Comparison of ENCODE assay signal across 20 mouse cellular contexts in the genomic region with DNA sequence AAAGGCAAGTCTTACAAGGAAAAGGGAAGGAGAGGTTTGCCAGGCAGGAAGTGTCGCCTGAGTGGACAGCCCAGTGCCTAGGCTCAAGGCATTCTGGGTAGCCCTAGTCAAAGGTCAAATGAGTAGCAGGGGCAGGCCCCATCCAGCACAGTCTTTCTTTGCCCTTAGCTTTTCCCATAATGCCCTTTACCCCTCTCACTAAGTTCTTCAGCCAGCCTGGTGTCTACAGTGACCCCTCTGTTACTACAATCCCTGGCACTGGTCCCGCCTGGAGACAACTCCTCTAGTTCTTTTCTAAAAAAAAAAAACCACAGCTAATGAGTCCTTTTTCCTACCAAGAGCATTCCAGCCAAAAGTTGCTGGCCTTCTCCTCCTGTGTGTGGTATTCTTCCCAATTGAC.
DNase-seq lines count a peak whose midpoint lies in the region; ATAC-seq and TF ChIP-seq lines count a peak whose summit lies in the region.
"Had no signal": no experiment of that assay in that cellular context is flagged by ENCODE, and none has a peak within 500 bp of the region (broad histone marks: within the 10 kb centered on the region; RNA-seq: fewer than 3 reads in every experiment).

No protein-coding gene starts in this region.

- no peaks in the 10 kb centered on the region for H3K27me3 ChIP-seq in midbrain, postnatal 0 days (ENCODE audit: insufficient read depth, low read length)
- no peaks in the 10 kb centered on the region for H3K27me3 ChIP-seq in midbrain, embryonic 10.5 days (ENCODE audit: low read depth, poor library complexity, severe bottlenecking)

- no peak overlapping the region for H3K4me3 ChIP-seq in midbrain, postnatal 0 days (ENCODE audit: low read depth, low read length)
- H3K4me3 ChIP-seq in midbrain, embryonic 10.5 days = no peak overlapping the region
- H3K4me3 ChIP-seq: forebrain, embryonic 15.5 days; intestine, embryonic 15.5 days; limb, embryonic 10.5 days; liver, embryonic 13.5 days; myocyte had no signal

- no peak overlapping the region; the same call in 1 of the 2 replicates for H3K27ac ChIP-seq in midbrain, postnatal 0 days (ENCODE audit: low read depth, low read length)
- H3K27ac ChIP-seq in midbrain, embryonic 10.5 days (replicated peaks) = no peak overlapping the region
- H3K27ac ChIP-seq: forebrain, embryonic 15.5 days; intestine, embryonic 15.5 days; limb, embryonic 10.5 days; liver, embryonic 13.5 days had no signal

- peak; percentile 28 for DNase-seq in gastrocnemius, postnatal 10 days
- no peak for DNase-seq in gastrocnemius, postnatal 25 days
- DNase-seq in kidney, adult 8-10 months = peak; percentile 52 to 64
- no peak for DNase-seq in kidney, postnatal 4 days
- peak; percentile 52 for DNase-seq in midbrain, postnatal 0 days (ENCODE audit: low spot score)
- DNase-seq in midbrain, embryonic 10.5 days (ENCODE audit: low spot score) = no peak
- DNase-seq in kidney, postnatal 25 days = peak; percentile 67 to 76
- no peak for DNase-seq in heart, adult 8-10 months (ENCODE audit: low spot score)
- DNase-seq: cerebellum, adult 11 months; embryo, embryonic 11 days; heart, postnatal 10 days; liver, embryonic 13.5 days; midbrain, embryonic 14.5 days; right cerebral cortex, postnatal 4 days; thymus, postnatal 14 days had no signal

- no peak for TF ChIP-seq CTCF in midbrain, postnatal 0 days (IDR thresholded peaks at IDR 0.05)

- H3K4me2 ChIP-seq in midbrain, postnatal 0 days (ENCODE audit: low read depth, low read length, poor library complexity, severe bottlenecking) = no peak overlapping the region
- H3K4me2 ChIP-seq: forebrain, embryonic 15.5 days; heart, embryonic 11.5 days; intestine, embryonic 15.5 days; liver, embryonic 13.5 days had no signal

- no peak overlapping the region for H3K9ac ChIP-seq in midbrain, postnatal 0 days (replicated peaks; ENCODE audit: low read length, poor library complexity, severe bottlenecking)
- H3K9ac ChIP-seq: forebrain, embryonic 15.5 days; intestine, embryonic 15.5 days; liver, embryonic 13.5 days had no signal

- WGBS in midbrain, postnatal 0 days = 88% methylated on average over 2 of the region's 2 CpGs
- 83% methylated on average over 2 of the region's 2 CpGs for WGBS in midbrain, embryonic 10.5 days

- no peak for ATAC-seq in midbrain, postnatal 0 days (ENCODE audit: low FRiP score)
- ATAC-seq: forebrain, embryonic 15.5 days had no signal

- H3K9me3 ChIP-seq in midbrain, postnatal 0 days (ENCODE audit: low read length) = no peaks in the 10 kb centered on the region
- H3K9me3 ChIP-seq in midbrain, embryonic 10.5 days (replicated peaks) = no peaks in the 10 kb centered on the region
- H3K9me3 ChIP-seq: forebrain, embryonic 15.5 days; intestine, embryonic 15.5 days; limb, embryonic 10.5 days; liver, embryonic 13.5 days had no signal

- H3K4me1 ChIP-seq in midbrain, postnatal 0 days (ENCODE audit: insufficient read depth, low read length) = peaks cover 9% of the 10 kb centered on the region; the same call in 1 of the 2 replicates
- peaks cover 8% of the 10 kb centered on the region; the same call in 1 of the 2 replicates for H3K4me1 ChIP-seq in midbrain, embryonic 10.5 days
- H3K4me1 ChIP-seq: forebrain, embryonic 15.5 days had no signal

- H3K36me3 ChIP-seq in midbrain, postnatal 0 days (ENCODE audit: insufficient read depth, low read length) = no peaks in the 10 kb centered on the region; the same call in 1 of the 2 replicates
- H3K36me3 ChIP-seq in midbrain, embryonic 10.5 days = no peaks in the 10 kb centered on the region
- H3K36me3 ChIP-seq: forebrain, embryonic 15.5 days; intestine, embryonic 15.5 days; limb, embryonic 10.5 days; liver, embryonic 13.5 days had no signal

Comparison
In these comparisons a context has a peak if more than half of its experiments do, and no peak if none do; other contexts are left out.
1. DNase-seq: peak in gastrocnemius, postnatal 10 days (single experiment), kidney, adult 8-10 months (2 of 2), midbrain, postnatal 0 days (single experiment) and kidney, postnatal 25 days (2 of 2); none in gastrocnemius, postnatal 25 days (single experiment), kidney, postnatal 4 days (0 of 2), midbrain, embryonic 10.5 days (single experiment) and heart, adult 8-10 months (single experiment).